Mouse (Mus musculus) myocyte (in vitro differentiated cells): ENCODE results near the gene Ctbp2. TPM values are rescaled to one million over a fixed set of nuclear protein-coding genes. Genes with fewer than 3 reads are reported as not detected.

Source experiments
- H3K27me3 ChIP-seq: one replicate; pipeline ENCODE4 v1.6.1; 2011; ENCODE audit not compliant: control insufficient read depth, insufficient read depth, insufficient read length
- H3K36me3 ChIP-seq: one replicate; pipeline ENCODE4 v1.6.1; 2011; ENCODE audit not compliant: control insufficient read depth, insufficient read depth
- H3K4me2 ChIP-seq: one replicate; pipeline ENCODE4 v1.6.1; 2011; ENCODE audit warnings: low read depth, control low read depth
- H3K4me3 ChIP-seq: one replicate; pipeline ENCODE4 v1.5.1; 2011; ENCODE audit warnings: mild to moderate bottlenecking, control low read depth, moderate library complexity
- H3K79me2 ChIP-seq: one replicate; pipeline ENCODE4 v1.6.1; 2011; ENCODE audit not compliant: control insufficient read depth, insufficient read depth
- H3ac ChIP-seq: one replicate; pipeline ENCODE4 v1.6.1; 2011; ENCODE audit not compliant: control insufficient read depth, insufficient read length
- CEBPB ChIP-seq: IDR thresholded peaks from 2 replicates; pipeline ENCODE4 v1.6.1; 2011; ENCODE audit warnings: mild to moderate bottlenecking, moderate library complexity; ENCODE audit not compliant: poor library complexity, insufficient read depth, severe bottlenecking
- E2F4 ChIP-seq: IDR thresholded peaks from one replicate; pipeline ENCODE4 v1.6.1; 2011; ENCODE audit warnings: mild to moderate bottlenecking, control low read depth, moderate library complexity; ENCODE audit not compliant: insufficient read depth
- MAX ChIP-seq: IDR thresholded peaks from one replicate; pipeline ENCODE4 v1.6.1; 2011; ENCODE audit warnings: low read depth, mild to moderate bottlenecking, control low read depth
- MYOD1 ChIP-seq, 3 experiments: IDR thresholded peaks; one replicate each; pipeline ENCODE4 v1.6.1; 2011; ENCODE audit warnings: control low read depth in 2 of 3, low read depth in 2 of 3, mild to moderate bottlenecking in 2 of 3, moderate library complexity in 1 of 3; ENCODE audit not compliant: insufficient read length in 2 of 3, control insufficient read depth in 1 of 3
- MYOG ChIP-seq, 3 experiments: IDR thresholded peaks; one replicate each; pipeline ENCODE4 v1.6.1; 2011; ENCODE audit warnings: control low read depth in 2 of 3, low read depth in 2 of 3, mild to moderate bottlenecking in 2 of 3; ENCODE audit not compliant: insufficient read length in 2 of 3, control insufficient read depth in 1 of 3, insufficient read depth in 1 of 3
- POLR2A ChIP-seq: IDR thresholded peaks from one replicate; pipeline ENCODE4 v1.6.1; 2011; ENCODE audit warnings: low read depth, mild to moderate bottlenecking, control low read depth, moderate library complexity; ENCODE audit not compliant: insufficient read length
- POLR2AphosphoS2 ChIP-seq: IDR thresholded peaks from one replicate; pipeline ENCODE4 v1.6.1; 2011; ENCODE audit warnings: low read depth, control low read depth; ENCODE audit not compliant: insufficient read length
- REST ChIP-seq: IDR thresholded peaks from one replicate; pipeline ENCODE4 v1.6.1; 2011; ENCODE audit warnings: mild to moderate bottlenecking, control low read depth, moderate library complexity; ENCODE audit not compliant: insufficient read depth, insufficient read length
- SRF ChIP-seq: IDR thresholded peaks from one replicate; pipeline ENCODE4 v1.6.1; 2011; ENCODE audit warnings: low read depth; ENCODE audit not compliant: control insufficient read depth, insufficient read length
- TCF12 ChIP-seq: IDR thresholded peaks from one replicate; pipeline ENCODE4 v1.6.1; 2011; ENCODE audit warnings: mild to moderate bottlenecking, control low read depth; ENCODE audit not compliant: poor library complexity, insufficient read depth, severe bottlenecking
- TCF3 ChIP-seq: IDR thresholded peaks from one replicate; pipeline ENCODE4 v1.6.1; 2011; ENCODE audit warnings: low read depth, control low read depth; ENCODE audit not compliant: insufficient read length
- USF1 ChIP-seq: IDR thresholded peaks from one replicate; pipeline ENCODE4 v1.6.1; 2011; ENCODE audit warnings: low read depth, mild to moderate bottlenecking, control low read depth, moderate library complexity
- polyA plus RNA-seq: library from polyadenylated mRNA; unstranded; fragments of >200 nt; fragmentation: generic; extraction: Trizol; gene quantifications from one replicate; pipeline ENCODE4 v1.2.1, GENCODE M21; 2012; ENCODE audit warnings: missing spikeins

Gene Ctbp2
- polyA plus RNA-seq, 1 experiment: 22.4 TPM

DNA sequence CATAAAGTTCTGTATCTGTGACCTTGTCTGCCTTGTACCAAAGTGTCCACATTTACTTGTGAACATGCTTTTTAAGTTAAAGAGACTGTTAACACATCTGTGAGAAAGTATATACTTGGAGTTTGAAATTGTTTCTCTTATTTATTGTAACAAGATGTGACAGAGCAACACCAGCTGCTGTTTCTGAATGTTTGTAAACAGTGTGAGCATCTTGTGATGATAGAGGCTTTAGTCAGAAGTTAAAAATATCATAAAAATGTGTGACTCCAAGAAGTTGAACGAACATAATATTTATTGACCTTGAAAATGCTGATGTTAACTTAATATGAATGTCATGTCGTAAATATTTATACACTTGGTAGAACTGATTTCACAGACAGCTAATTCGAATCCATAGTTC lies 173.5 kb downstream of the Ctbp2 start:
- Histone ChIP-seq H3K4me3 (no peak overlapping the region), H3K27me3 (no peaks in the 10 kb centered on the region)

DNA sequence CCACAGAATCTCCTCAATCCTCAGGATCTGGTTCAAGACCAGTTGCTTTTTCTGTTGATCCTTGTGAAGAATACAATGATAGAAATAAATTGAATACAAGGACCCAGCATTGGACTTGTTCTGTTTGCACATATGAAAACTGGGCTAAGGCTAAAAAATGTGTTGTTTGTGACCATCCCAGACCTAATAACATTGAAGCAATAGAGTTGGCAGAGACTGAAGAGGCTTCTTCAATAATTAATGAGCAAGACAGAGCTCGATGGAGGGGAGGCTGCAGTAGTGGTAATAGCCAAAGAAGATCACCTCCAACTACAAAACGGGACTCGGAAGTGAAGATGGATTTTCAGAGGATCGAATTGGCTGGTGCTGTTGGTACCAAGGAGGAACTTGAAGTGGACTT lies 174.2 kb downstream of the Ctbp2 start:
- no peak overlapping the region for H3K4me2 ChIP-seq
- no peak overlapping the region for H3K4me3 ChIP-seq
- H3K36me3 ChIP-seq: no peaks in the 10 kb centered on the region
- TF ChIP-seq MYOD1 (IDR thresholded peaks at IDR 0.05; ENCODE audit: control insufficient read depth in 1 of 3, insufficient read length in 2 of 3, low read depth in 2 of 3) (no peak), USF1 (no peak), TCF12 (no peak), CEBPB (no peak), POLR2AphosphoS2 (no peak), SRF (no peak), REST (no peak), E2F4 (no peak), TCF3 (no peak)
- no peak overlapping the region for H3ac ChIP-seq
- no peaks in the 10 kb centered on the region for H3K27me3 ChIP-seq
- peaks cover 89% of the 10 kb centered on the region for H3K79me2 ChIP-seq

More for the DNA sequence above, 173.5 kb downstream of the Ctbp2 start:
- no peak overlapping the region for H3ac ChIP-seq
- no peaks in the 10 kb centered on the region for H3K36me3 ChIP-seq
- peak in 1 of 3 experiments; percentile 44 for TF ChIP-seq MYOG (IDR thresholded peaks at IDR 0.05; ENCODE audit: control insufficient read depth in 1 of 3, insufficient read depth in 1 of 3, insufficient read length in 2 of 3, low read depth in 2 of 3)
- no peak for TF ChIP-seq USF1
- peaks cover 90% of the 10 kb centered on the region for H3K79me2 ChIP-seq
- H3K4me2 ChIP-seq: no peak overlapping the region

DNA sequence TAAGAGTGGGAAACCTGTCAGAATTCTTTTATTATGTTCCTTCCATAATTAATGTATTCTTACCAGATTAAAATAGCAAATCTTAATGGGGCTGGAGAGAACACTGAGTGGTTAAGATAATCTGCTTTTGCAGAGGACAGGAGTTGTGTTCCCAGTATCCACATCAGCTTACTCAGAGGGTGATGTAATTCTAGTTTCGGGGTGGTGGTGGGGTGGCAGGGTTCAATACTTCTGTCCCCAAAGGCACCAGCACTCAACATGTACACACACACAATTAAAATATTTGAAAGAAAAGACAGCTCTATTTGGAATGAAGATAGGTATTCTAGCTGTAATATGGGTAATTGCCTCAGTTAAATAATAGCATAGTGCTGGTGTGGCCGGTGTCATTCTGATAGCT lies 183.6 kb downstream of the Ctbp2 start:
- Histone ChIP-seq H3K79me2 (peaks cover 98% of the 10 kb centered on the region), H3K4me2 (no peak overlapping the region), H3K36me3 (no peaks in the 10 kb centered on the region), H3K4me3 (no peak overlapping the region), H3ac (no peak overlapping the region), H3K27me3 (no peaks in the 10 kb centered on the region)
- TF ChIP-seq USF1 (no peak), SRF (no peak), MYOG (IDR thresholded peaks at IDR 0.05; ENCODE audit: control insufficient read depth in 1 of 3, insufficient read depth in 1 of 3, insufficient read length in 2 of 3, low read depth in 2 of 3) (no peak), MYOD1 (IDR thresholded peaks at IDR 0.05; ENCODE audit: control insufficient read depth in 1 of 3, insufficient read length in 2 of 3, low read depth in 2 of 3) (no peak), TCF3 (no peak), POLR2A (no peak)

DNA sequence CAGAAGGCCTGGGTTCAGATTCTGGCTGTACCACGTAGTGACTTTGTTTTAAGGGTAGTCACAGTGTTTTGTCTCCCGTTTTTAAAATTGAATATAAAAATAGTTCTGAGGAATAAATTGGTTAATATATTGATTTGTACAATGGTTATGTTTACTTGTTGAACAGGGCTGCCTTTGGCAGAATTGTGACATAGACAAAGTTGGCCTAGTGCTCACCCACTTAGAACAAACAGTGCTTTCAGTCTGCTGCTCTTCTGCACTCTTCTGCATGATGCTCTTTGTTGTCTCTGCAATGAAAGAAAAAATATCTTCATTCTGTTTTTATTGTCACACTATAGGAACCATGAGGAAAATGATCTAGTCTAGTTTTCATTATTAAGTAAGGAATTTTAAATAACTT lies 185.0 kb downstream of the Ctbp2 start:
- Histone ChIP-seq H3K4me3 (no peak overlapping the region), H3ac (no peak overlapping the region), H3K36me3 (no peaks in the 10 kb centered on the region), H3K79me2 (peaks cover 99% of the 10 kb centered on the region), H3K4me2 (no peak overlapping the region), H3K27me3 (no peaks in the 10 kb centered on the region)
- TF ChIP-seq MYOD1 (IDR thresholded peaks at IDR 0.05; ENCODE audit: control insufficient read depth in 1 of 3, insufficient read length in 2 of 3, low read depth in 2 of 3) (no peak), TCF12 (no peak), POLR2A (no peak), CEBPB (no peak), SRF (no peak), MAX (no peak), REST (no peak), MYOG (IDR thresholded peaks at IDR 0.05; ENCODE audit: control insufficient read depth in 1 of 3, insufficient read depth in 1 of 3, insufficient read length in 2 of 3, low read depth in 2 of 3) (no peak), USF1 (no peak), POLR2AphosphoS2 (no peak), TCF3 (no peak), E2F4 (no peak)

Other genes starting within 250 kb of the Ctbp2 start
- 14.6 TPM for gene Zranb1, start 193.2 kb downstream of the Ctbp2 start, polyA plus RNA-seq
- gene Fgfr2, start 1.0 kb downstream of the Ctbp2 start, polyA plus RNA-seq: 0.17 TPM